Mouse (Mus musculus): ENCODE data around the gene Rnasel. TPM values are rescaled to one million over a fixed set of nuclear protein-coding genes. Genes with fewer than 3 reads are reported as not detected.

Gene Rnasel
- total RNA-seq (2021) = 1 to 10 TPM; 6.9 to 7.5 TPM
- long read RNA-seq, experiment 1, partial matches to known transcripts = 1 of 4 reads
- long read RNA-seq, experiment 1, other reads (novel, unspliced or antisense) = 3 of 4 reads
- long read RNA-seq, experiment 2, partial matches to known transcripts = 0 of 1 reads
- long read RNA-seq, experiment 2, other reads (novel, unspliced or antisense) = 1 of 1 reads

DNA sequence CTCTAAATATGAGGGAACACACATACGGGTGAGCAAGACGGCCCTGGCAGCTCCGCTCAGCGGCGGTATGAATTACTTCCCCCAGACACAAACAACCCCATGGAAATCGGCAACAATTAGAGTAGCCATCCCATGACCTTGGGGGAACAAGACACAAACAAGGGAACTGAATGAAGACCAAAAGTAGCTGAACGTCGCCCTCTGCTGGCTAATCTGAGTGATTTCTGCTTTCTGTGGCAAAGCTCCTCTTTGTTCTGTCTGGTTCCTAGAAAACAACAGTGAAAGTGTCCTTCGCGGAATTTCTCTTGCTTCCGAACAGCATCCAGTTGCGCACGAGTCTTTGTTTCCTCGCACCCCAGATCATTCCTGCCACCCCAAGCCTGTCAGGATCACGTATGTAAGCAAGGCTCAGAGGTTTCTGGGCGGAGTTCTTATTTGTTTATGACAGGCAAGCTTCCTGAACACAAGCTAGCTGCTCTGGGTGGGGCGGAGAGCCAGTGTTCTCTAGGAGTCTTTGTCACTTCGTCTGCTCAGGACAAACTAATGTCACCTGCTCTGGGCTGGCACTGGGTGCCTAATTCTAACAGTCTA, at the start of gene Rnasel:
Gene Rnasel (plus strand): TSS at position 216 of the 591 bp plus-strand sequence.
- intact Hi-C loops (cut with DNase I) = loop anchor here (5.0 kb wide), 1 partner anchor 262 kb away; the partner anchor contains the start of gene Dhx9
- DNase-seq = peak; percentile 78 to 79

DNA sequence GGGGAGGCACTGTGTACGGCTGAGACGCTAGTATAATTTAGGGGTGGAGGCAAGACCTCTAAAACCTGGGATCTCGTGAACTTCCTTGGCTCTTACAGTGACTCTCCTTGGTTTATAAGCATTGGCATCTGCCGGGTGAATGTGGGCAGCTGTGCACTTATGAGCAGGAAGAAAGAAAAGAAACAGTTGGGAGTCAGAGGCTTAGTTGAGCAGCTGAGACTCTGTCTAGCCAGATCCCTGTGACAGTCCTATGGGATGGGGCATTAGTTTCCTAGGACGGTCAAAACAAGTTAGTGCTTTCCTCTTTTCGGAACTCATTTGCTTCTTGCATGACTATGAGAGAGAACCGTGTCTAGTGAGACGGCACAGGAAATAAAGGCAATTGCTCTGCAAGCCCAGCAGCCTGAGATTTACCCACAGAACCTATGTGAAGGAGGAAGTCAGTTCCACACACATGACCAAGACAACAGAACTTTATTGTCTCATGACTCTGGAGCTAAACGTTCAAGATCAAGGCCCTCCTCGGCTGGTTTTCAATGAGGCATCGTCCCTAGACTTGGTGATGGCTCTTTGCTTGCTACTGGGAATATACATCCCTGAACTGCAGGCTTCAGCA, 48.7 kb upstream of the Rnasel start:
- DNase-seq = no peak
- intact Hi-C loops (cut with DNase I) = no loop called here

DNA sequence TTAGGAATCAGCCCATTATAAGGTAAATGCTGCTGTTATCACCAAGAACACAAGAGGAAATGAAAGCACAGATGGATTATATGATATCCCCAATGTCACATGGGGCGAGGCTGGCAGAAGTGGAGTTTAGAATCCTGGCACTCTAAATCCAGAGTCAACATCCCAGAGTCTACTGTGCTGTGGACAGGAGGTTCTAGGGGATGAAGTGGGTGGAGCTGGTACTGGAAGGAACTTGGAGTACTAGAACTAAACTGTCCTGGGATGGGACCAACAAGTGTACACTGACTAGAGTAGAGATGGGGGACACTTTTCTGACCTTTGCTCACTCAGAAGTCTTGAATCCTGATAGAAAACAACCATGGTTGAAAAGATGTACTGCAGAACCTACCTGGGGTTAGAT, 47.8 kb upstream of the Rnasel start:
- intact Hi-C loops (cut with DNase I) = no loop called here
- DNase-seq = no peak

DNA sequence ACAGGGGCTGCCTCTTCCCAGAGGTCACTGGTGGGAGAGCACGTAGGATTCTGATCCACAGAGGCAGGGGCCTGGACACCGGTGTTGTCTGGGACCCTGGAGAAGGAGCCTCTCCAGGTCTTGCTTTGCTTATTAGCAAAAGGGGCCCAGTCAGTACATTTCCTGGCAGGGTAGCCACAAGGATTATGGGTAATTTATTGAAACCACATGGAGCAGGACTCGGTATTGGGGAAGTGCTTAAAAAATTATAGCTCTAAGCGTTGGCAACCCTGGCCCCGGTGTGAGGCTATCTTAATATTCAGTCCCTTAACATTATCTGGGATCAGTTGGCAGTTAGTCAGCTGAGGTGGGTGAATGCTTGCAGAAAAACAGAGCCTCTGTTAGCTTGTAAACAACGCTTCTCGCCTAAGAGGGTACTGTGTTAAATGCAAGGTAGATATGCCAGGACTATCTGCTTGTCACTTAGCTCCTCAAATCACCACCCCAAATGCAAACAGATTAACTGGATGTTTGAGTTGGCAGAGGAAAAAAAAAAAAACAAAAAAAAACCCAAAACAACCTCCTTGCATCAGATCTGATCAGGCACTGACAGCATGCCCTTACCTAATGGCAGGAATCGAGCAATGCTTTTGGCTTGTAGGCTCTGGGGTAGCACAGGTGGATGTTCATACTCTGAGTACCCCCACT, 46.9 kb upstream of the Rnasel start:
- no peak for DNase-seq
- intact Hi-C loops (cut with DNase I) = no loop called here

DNA sequence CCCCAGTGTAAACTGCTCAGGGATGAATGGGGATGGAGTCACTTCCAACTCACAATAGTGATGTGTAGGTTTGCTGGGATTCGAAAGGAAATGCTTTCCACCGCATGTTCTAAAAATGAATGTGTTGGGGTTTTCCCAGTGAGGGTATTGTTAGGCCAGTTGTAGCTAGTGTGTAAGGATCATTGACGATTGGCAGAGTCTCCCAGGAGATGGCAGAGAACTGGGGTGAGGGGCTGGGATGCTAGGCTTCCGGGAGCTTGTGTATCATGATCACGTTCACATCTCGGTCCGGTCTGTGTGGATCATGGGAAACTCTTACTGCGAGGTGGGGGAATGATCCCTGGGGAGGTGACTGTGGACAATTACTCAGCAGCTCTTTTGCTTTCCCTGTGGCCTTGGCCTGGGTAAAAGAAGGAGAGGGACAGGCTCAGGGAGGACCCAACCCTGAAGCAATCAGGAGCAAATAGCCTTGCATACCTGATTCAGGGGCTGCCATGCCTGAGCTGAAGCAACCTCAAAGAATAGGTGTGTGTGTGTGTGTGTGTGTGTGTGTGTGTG, 46.3 kb upstream of the Rnasel start:
- intact Hi-C loops (cut with DNase I) = no loop called here
- DNase-seq = peak in 1 of 2 experiments; percentile 8

DNA sequence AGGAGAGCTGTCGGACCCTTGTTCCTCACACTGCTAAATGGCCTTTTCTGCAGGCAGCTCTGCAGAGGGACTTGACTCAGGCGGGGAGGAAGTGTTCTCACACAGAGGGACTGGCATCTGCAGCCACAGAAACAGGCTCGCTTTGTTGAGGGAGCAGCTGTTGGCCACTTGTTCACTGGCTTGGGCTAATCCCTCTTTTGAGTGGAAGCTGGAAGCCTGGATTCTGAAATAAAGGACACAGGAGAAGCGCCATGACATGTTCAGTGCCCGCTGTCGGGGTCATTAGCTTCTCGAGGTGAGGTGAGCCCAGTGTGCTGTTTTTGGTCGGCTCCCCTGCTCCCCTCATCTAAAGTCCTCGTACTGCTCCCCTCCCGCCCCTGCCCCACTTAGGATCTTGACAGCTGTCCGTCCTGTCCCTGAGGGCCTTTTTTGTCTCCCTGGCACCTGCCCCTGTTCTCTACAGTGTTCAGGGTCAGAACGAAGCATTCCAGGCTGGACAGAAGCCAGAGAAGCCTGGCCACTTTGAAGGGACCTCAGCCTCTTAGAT, 45.7 kb upstream of the Rnasel start:
- intact Hi-C loops (cut with DNase I) = no loop called here
- peak; percentile 6 to 52 for DNase-seq

DNA sequence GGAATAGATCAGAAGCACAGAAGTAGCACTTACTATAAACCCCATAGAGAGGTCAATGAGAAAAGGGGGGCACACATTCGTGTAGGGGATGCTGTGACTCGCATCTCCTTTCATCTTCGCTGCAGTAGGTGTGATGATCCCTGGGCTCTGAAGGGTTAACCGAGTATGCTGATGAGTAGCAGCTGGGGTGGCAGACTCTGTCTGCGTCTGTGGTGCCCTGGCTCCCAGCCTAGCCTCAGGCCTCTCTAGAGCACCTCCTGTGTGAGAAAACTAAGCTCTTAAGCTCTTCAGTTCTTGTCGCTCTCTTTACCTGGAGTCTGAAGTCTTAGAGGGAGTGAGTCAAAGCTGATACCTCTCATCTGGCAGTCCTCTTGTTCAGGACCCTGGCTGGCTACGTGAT, 45.1 kb upstream of the Rnasel start:
- no peak for DNase-seq
- intact Hi-C loops (cut with DNase I) = no loop called here

DNA sequence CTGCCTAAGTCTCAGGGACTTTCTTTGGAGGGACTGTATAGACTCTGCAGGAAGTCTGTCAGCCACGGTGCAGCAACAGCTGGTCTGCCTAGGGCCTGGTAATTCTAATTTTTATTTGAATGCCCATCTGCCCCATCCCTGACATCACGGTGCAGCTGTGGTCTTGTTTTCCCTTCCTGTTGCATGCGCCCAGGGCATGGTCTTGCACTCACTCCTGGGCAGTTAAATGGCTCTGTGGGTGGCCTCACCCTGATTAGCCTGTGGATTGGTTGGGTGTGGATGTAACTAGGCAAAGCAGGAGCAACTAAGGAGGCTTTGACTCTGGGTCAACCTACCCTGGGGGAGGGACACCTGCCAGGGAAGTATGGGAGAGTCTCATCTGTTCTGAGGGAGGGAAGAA, 44.2 kb upstream of the Rnasel start:
- intact Hi-C loops (cut with DNase I) = no loop called here
- DNase-seq = no peak

DNA sequence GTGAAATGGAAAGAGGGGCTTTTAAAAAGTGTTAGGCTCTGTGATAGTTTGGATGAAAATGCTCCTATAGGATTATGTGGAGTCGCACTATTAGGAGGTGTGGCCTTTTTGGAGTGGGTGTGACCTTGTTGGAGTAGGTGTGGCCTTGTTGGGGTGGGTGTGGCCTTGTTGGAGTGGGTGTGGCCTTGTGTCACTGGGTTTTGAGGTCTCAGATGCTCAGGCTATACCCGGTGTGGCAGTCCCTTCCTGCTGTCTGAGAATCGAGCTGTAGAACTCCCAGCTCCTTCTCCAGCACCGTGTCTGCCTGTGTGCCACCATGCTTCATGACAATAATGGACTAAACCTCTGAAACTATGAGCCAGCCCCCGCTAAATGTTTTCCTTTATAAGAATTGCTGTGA, 40.6 kb upstream of the Rnasel start:
- intact Hi-C loops (cut with DNase I) = no loop called here
- DNase-seq = no peak

DNA sequence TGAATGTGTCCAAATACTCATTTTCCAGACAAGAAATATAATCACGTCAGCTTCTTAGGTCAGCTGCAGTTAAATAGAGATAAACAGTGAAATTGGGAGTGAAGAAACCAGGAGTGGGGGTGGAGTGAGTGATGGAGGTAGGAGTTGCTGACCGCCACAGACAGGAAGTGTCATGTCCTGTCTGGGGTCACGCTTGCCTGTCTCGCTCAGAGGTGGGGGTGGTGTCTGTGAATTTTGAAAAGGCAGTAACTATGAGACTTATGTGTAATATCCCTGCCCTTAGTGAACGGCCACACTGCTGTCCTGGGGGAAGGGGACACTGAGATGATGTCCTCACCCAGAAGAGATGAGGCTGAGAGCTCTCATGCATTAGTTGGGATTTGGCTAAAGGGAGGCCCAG, 39.8 kb upstream of the Rnasel start:
- no peak for DNase-seq
- intact Hi-C loops (cut with DNase I) = no loop called here

DNA sequence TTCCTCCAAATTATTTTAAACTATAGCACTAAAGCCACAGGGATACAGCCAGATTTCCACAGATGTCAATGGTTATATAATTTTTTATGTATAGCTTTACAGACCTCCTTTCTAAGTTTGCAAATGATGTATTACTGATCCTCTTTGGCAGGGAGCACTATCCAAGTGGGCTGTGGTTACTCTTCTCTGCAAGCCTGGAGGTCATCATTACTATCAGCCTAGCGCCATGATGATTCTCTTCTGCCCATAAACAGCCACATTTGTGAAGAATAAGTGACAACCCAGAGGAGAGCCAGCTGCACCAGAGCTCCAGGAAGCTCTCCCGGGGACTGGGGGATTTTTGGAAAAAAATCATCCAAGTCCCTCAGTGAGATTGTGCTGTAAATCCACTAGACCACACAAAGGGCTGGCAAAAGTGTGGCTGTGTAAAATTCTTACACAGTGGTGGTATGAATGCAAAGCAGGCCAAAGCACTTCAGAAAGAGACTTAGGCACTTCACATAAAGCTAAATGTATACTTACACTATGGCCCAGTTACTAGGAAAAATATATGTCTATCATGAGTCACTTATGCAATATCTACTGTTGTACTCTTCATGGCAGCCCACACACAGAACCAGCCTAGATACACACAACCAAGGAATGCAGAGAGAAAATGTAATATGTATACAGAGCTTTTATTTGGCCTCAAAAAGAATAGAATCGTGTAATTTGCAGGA, 37.5 kb upstream of the Rnasel start:
- DNase-seq = no peak
- intact Hi-C loops (cut with DNase I) = no loop called here

DNA sequence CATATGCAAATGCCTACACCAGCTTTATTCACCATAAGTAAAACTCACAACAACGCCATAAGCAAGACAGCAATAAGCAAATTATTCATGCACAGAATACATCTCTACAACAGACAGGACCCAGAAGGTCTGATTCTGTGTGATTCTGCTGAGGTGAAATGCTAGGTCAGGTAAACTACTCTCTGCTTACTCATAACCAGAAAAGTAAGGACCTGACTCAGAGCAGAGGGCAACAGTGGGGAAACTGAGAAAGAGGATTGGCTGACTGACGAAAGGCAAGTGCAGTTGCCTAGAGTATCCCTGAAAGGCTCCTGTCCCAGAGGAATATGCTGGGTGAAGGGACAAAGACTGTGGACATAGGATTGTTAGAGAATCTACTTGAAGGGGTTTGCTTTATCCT, 36.6 kb upstream of the Rnasel start:
- intact Hi-C loops (cut with DNase I) = no loop called here
- DNase-seq = no peak

DNA sequence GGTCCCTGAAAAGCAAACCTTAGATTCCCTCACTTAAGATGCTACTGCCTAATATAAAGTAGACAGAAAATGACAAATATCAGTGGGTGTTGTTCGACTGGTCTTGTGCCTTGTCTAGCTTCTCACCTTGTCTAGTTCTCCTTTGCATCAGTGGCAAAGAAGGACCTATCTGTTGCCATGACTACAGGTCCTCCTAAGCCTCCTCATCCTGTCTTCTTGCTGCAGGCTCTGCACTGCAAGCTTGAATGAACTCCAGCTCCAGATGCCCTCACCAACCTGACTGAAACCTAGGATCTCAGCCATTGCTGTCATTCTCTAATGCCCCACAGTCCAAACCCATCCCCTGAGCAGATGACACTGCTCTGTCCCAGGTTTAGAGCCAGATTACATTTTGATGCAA, 31.2 kb upstream of the Rnasel start:
- DNase-seq = no peak
- intact Hi-C loops (cut with DNase I) = no loop called here

DNA sequence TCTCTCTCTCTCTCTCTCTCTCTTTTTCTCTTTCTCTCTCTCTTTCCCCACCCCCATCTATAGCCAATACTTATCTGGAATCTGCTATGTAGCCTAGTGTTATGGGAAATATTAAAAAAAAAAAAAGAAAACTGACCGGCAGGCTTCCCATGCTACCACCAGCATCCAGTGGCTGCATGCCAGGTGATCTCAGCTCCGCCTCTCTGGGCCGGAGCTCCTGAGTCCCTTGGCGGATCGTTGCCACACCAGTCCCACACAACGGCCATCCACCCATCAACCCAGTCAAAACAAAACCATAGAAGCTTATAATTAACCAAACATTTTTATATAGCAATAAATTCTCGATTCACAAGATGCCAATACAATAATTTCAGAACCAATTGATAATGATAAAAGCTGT, 28.3 kb upstream of the Rnasel start:
- intact Hi-C loops (cut with DNase I) = no loop called here
- no peak for DNase-seq

DNA sequence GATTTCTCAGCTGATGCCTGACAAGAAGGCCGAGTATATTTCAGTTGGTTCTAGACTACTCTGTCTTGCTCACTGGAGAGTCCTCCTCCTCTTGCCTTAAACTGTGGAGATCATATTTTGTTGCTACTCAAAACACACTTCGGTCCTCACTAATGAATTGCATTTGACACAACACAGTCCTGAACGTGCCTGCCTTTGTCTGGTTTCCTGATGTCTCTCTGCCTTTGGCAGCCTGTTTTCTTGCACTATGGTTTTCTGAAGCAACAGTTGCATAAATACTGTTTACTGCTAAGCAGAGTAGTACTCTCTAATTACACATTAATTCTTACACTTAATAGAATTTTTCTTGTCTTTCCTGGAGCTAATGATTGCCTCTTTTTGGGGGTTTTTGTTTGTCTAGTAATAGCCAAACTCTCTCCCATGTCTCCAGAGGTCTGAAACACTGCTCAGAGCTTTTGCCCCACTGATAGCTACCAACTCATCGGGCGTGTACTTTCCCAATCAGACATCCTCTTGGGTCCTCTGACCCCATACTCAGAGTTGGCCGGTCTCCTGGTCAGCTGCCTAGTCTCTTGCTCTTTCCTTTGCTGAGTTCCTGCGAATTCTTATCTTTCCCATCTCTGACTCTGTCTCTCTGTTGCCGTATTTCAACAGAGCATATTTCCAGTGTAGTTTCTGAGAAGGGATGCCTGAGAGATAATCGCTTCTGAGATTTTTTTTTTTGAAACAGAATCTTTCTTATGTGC, 27.5 kb upstream of the Rnasel start:
- intact Hi-C loops (cut with DNase I) = no loop called here
- DNase-seq = no peak

DNA sequence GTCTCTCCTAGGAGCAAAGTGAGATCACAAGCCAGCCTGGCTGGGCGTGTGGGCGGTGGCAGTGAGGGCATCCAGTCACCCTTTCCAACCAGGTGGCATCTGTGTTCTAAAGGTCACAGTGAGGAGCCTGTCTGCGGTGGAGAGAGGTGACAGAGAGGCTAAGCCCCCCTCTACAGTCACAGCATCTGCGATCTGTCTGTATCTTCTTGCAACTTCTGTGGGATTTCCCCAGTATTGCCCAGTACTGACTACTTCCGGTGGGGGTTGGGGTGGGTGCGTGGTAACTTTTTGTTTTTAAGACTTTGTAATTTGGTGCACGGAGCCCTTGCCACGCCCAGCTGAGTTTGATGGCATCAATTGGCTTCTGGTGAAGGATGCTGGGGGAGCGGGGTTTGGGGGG, 25.8 kb upstream of the Rnasel start:
- intact Hi-C loops (cut with DNase I) = no loop called here

DNA sequence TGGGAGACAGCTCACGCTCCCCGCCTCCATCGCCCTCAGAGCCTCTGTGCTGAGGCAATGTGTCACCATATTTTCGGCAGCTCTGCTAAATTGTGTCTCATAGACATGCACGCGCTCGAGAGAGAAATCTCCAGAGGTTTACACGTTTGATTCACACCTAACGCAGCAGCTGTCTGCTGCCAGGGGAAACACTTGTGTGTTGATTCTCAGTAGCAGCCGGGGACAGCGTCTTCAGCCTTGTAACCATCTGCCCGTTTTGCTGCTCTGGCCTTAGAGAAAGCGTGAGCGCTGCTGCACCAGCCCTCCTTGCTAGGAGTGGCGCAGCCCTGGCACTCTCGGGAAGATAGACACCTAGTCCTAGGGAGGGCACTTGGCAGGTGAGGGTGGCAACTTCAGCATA, 22.6 kb upstream of the Rnasel start:
- intact Hi-C loops (cut with DNase I) = no loop called here
- no peak for DNase-seq

More for the DNA sequence above, 25.8 kb upstream of the Rnasel start:
- no peak for DNase-seq

DNA sequence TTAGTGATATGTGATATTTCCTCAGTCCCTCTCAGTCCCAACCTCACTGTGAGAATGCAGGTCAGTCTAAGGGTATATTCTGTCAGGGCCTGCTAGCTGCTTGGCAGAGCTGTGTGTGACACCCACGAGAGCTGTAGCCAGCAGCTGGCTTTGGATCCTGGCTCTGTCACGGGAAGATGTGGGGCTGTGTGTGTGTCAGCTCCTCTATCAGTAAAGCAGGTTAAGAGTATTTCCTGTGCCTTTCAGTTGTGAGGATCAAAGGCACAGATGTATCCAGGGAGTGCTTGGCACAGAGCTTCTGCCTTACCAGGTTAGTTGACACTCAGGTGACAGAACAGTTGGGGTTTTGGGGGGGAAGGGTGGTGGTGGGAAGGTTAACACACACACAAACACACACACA, 19.4 kb upstream of the Rnasel start:
- intact Hi-C loops (cut with DNase I) = no loop called here
- no peak for DNase-seq

DNA sequence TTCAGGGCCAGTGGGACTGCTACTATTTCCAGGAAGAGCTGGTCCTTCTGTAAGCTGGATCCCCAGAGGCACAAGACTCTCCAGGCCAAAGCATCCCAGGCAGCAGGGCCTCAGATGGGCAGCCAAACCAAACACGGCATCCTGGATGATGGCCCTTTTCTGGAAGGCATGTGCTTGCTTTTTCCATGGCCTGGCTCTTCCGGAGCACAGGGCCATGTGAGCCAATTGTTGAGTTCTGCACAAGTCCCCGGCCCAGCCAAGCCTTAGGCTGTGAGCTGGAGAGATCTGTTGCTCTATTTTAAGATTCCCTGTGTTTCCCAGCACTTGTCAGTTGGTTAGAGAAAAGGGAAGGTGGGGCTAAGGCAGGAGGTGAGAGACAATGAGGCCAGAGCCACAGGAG, 18.6 kb upstream of the Rnasel start:
- intact Hi-C loops (cut with DNase I) = no loop called here
- DNase-seq = peak; percentile 61 to 72

DNA sequence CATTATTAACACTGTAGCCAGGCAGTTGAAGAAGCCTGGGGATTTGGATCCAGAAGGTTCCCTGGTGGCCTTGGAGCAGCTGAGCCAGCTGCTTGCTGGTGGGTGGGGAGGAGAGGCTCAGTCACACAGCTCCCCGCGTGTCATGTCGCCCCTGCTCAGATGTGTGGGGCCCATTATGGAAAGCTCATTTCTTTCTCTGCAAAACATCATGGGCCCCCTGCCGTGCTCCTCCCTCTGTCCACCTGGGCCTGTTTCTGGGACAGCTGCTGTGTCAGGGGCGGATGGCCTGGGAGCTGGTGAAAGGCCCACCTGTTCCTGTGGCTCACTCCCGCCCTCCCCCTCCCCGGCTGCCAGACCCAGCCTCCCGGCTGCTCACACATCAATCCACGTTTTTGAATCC, 16.0 kb upstream of the Rnasel start:
- intact Hi-C loops (cut with DNase I) = no loop called here
- no peak for DNase-seq
